Mouse (Mus musculus) heart, adult 2 months (tissue): Measurements from ENCODE around the gene 3425401B19Rik. TPM values are rescaled to one million over a fixed set of nuclear protein-coding genes. Genes with fewer than 3 reads are reported as not detected.

Experiments used
- DNase-seq, 2 experiments: peaks; one replicate each; pipeline ENCODE4 v3.0.0; 2021
- H3K27ac ChIP-seq: fragments of 200-600 bp; 2 replicates; pipeline ENCODE4 v1.8.1; 2022
- H3K27me3 ChIP-seq: fragments of 200-500 bp; 2 replicates; pipeline ENCODE4 v1.6.1; 2012; ENCODE audit warnings: mild to moderate bottlenecking, low read length, inconsistent platforms, mixed read lengths; ENCODE audit not compliant: control insufficient read depth, insufficient read depth
- H3K36me3 ChIP-seq: fragments of 200-500 bp; 2 replicates; pipeline ENCODE4 v1.6.1; 2012; ENCODE audit warnings: low read length, inconsistent platforms; ENCODE audit not compliant: control insufficient read depth, insufficient read depth
- H3K4me1 ChIP-seq: fragments of 200-500 bp; 2 replicates; pipeline ENCODE4 v1.6.1; 2011; ENCODE audit warnings: low read length; ENCODE audit not compliant: control insufficient read depth, insufficient read depth
- H3K4me3 ChIP-seq: fragments of 200-600 bp; 2 replicates; pipeline ENCODE4 v1.8.1; 2022
- H3K79me2 ChIP-seq: fragments of 200-500 bp; replicated peaks from 2 replicates; pipeline ENCODE4 v1.6.1; 2012; ENCODE audit warnings: mild to moderate bottlenecking, inconsistent platforms, low read length, moderate library complexity, mixed read lengths; ENCODE audit not compliant: control insufficient read depth, insufficient read depth
- H3K9ac ChIP-seq: fragments of 200-500 bp; 2 replicates; pipeline ENCODE4 v1.6.1; 2012; ENCODE audit warnings: low read depth, mild to moderate bottlenecking, control low read depth, inconsistent platforms, low read length, mixed read lengths
- CTCF ChIP-seq: fragments of 200-600 bp; IDR thresholded peaks from 2 replicates; pipeline ENCODE4 v1.8.1; 2022; ENCODE audit warnings: antibody characterized with exemption, mild to moderate bottlenecking, moderate library complexity
- EP300 ChIP-seq: fragments of 200-500 bp; IDR thresholded peaks from 2 replicates; pipeline ENCODE4 v1.6.1; 2011; ENCODE audit warnings: low read depth, low read length, control low read depth; ENCODE audit not compliant: insufficient read depth
- POLR2A ChIP-seq: fragments of 200-500 bp; IDR thresholded peaks from 2 replicates; pipeline ENCODE4 v1.6.1; 2011; ENCODE audit warnings: mild to moderate bottlenecking, low read depth, low read length, control low read depth; ENCODE audit not compliant: insufficient read depth
- WGBS: fragments of 180-500 bp; shearing (Covaris S2); methylation state at CpG from one replicate; pipeline ENCODE4 v1.1.7; 2018; 5-methylcytosine and 5-hydroxymethylcytosine counted together
- intact Hi-C: fragments of 180-260 bp; cut with DNase I; formaldehyde crosslinking; loops from one replicate; pipeline ENCODE4 v1.15.1; 2025
- polyA plus RNA-seq: library from polyadenylated mRNA; depleted of rRNA; stranded (reverse); fragments of >200 nt; gene quantifications from 2 replicates; pipeline ENCODE4 v1.2.3, GENCODE M21; 2012; rRNA removed
- total RNA-seq, 2 experiments: library from RNA; stranded (reverse); gene quantifications; 2 replicates each; pipeline ENCODE4 v1.2.3; 2021

3425401B19Rik gene
- total and polyA plus RNA-seq, 3 experiments = 36.3 to 136 (median 87.3) TPM

DNA sequence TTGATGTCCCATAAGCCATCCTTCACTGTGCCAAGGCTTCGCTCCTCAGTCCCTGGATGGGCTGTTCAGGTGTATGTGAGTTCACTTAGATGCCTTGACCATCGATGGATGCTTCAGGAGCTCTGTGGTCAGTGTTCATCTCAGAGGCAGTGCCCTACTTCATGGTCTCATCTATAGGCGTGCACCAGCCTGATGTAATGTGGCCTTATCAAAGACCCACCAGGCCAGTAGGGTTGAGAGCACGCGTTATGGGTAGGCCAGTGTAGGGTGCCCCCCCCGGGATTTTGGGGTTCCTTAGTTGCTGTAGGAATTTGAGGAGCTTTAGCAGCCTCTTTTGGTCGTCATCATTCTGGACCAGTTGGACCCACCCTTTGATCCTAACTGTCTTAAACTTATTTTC is 60.3 kb downstream of the 3425401B19Rik start:
- TF ChIP-seq EP300 (no peak), CTCF (no peak), POLR2A (no peak)
- DNase-seq = no peak
- no peaks in the 10 kb centered on the region for H3K36me3 ChIP-seq
- H3K4me1 ChIP-seq = no peaks in the 10 kb centered on the region
- intact Hi-C loops = no loop called here
- H3K27me3 ChIP-seq = no peaks in the 10 kb centered on the region
- no peaks in the 10 kb centered on the region for H3K79me2 ChIP-seq
- no peak overlapping the region for H3K4me3 ChIP-seq
- WGBS = 80% methylated on average over 7 of the region's 7 CpGs
- no peak overlapping the region for H3K9ac ChIP-seq
- no peak overlapping the region for H3K27ac ChIP-seq

GRCm38 (mm10) chr14:32624245-32624644 is 60.8 kb downstream of the 3425401B19Rik start:
- 60% methylated on average over 3 of the region's 3 CpGs for WGBS
- no peak for DNase-seq
- H3K27me3 ChIP-seq = no peaks in the 10 kb centered on the region
- intact Hi-C loops = no loop called here
- H3K4me1 ChIP-seq = no peaks in the 10 kb centered on the region
- H3K9ac ChIP-seq = no peak overlapping the region
- no peak overlapping the region for H3K27ac ChIP-seq
- H3K36me3 ChIP-seq = no peaks in the 10 kb centered on the region
- TF ChIP-seq POLR2A = no peak
- TF ChIP-seq EP300 = no peak
- TF ChIP-seq CTCF = no peak
- H3K79me2 ChIP-seq = no peaks in the 10 kb centered on the region
- H3K4me3 ChIP-seq = no peak overlapping the region

DNA sequence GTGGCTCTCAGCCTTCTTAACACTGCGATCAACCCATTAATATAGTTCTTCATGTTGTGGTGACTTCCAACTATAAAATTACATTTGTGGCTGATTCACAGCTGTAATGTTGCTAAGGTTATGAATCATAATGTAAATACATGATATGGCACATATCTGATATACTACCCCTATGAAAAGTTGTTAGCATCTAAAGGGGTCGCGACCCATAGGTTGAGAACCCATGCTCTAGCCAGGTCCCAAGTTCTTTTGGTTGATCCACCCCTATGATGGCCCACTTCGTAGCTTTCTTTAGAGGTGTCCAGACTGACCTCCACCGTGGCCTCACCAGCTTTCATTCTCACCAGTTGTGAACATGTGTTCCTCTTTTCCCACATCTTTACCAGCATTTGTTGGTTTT is 67.8 kb downstream of the 3425401B19Rik start:
- H3K36me3 ChIP-seq = no peaks in the 10 kb centered on the region
- intact Hi-C loops = no loop called here
- 84% methylated on average over 5 of the region's 5 CpGs for WGBS
- H3K79me2 ChIP-seq = no peaks in the 10 kb centered on the region
- H3K27ac ChIP-seq = no peak overlapping the region
- no peak for TF ChIP-seq EP300
- TF ChIP-seq POLR2A = no peak
- TF ChIP-seq CTCF = no peak
- H3K9ac ChIP-seq = no peak overlapping the region
- H3K4me1 ChIP-seq = no peaks in the 10 kb centered on the region
- H3K27me3 ChIP-seq = no peaks in the 10 kb centered on the region
- no peak for DNase-seq
- H3K4me3 ChIP-seq = no peak overlapping the region

GRCm38 (mm10) chr14:32609392-32609791 is 75.7 kb downstream of the 3425401B19Rik start:
- H3K79me2 ChIP-seq = no peaks in the 10 kb centered on the region
- H3K27ac ChIP-seq = no peak overlapping the region
- no peaks in the 10 kb centered on the region for H3K4me1 ChIP-seq
- intact Hi-C loops = no loop called here
- TF ChIP-seq EP300 = no peak
- TF ChIP-seq CTCF = peak; percentile 80
- WGBS = 30% methylated on average over 3 of the region's 3 CpGs
- peak in 1 of 2 experiments; percentile 41 for DNase-seq
- no peaks in the 10 kb centered on the region for H3K36me3 ChIP-seq
- H3K4me3 ChIP-seq = no peak overlapping the region
- H3K27me3 ChIP-seq = no peaks in the 10 kb centered on the region; the same call in 1 of the 2 replicates
- H3K9ac ChIP-seq = no peak overlapping the region

Other genes starting within 250 kb of the 3425401B19Rik start
- gene Slc18a3, start 220.4 kb downstream of the 3425401B19Rik start, total RNA-seq = under 1 TPM in 1 of 2 experiments, not detected in 1; 0.09 TPM
- 0.43 and 0.47 TPM in 2 replicates for gene Slc18a3, start 220.4 kb downstream of the 3425401B19Rik start, polyA plus RNA-seq
- not detected for gene Chat, start 219.3 kb downstream of the 3425401B19Rik start, total RNA-seq
- gene Chat, start 219.3 kb downstream of the 3425401B19Rik start, polyA plus RNA-seq = 0.20 and 0.23 TPM in 2 replicates
- gene Ercc6, start 171.8 kb downstream of the 3425401B19Rik start, total RNA-seq = 1 to 10 TPM; 2.8 to 3.7 TPM
- 1.8 and 5.9 TPM in 2 replicates for gene Ercc6, start 171.8 kb downstream of the 3425401B19Rik start, polyA plus RNA-seq
- gene Prrxl1, start 85.9 kb downstream of the 3425401B19Rik start, total RNA-seq = not detected
- gene Prrxl1, start 85.9 kb downstream of the 3425401B19Rik start, polyA plus RNA-seq = not detected in 2 replicates
- gene Tmem273, start 100.7 kb upstream of the 3425401B19Rik start, total RNA-seq = under 1 TPM; 0.50 to 0.86 TPM
- 1.1 and 1.3 TPM in 2 replicates for gene Tmem273, start 100.7 kb upstream of the 3425401B19Rik start, polyA plus RNA-seq
- not detected for gene Fam170b, start 148.7 kb upstream of the 3425401B19Rik start, total RNA-seq
- gene Fam170b, start 148.7 kb upstream of the 3425401B19Rik start, polyA plus RNA-seq = 0.09 and 0.10 TPM in 2 replicates
- 10 to 100 TPM in 1 of 2 experiments, 1 to 10 TPM in 1; 9.2 to 11.7 TPM for gene Vstm4, start 171.5 kb upstream of the 3425401B19Rik start, total RNA-seq
- gene Vstm4, start 171.5 kb upstream of the 3425401B19Rik start, polyA plus RNA-seq = 6.6 and 12.6 TPM in 2 replicates